Mouse (Mus musculus) adrenal gland, postnatal 4 days (tissue): ENCODE measurements around the gene Wnt1. TPM values are rescaled to one million over a fixed set of nuclear protein-coding genes. Genes with fewer than 3 reads are reported as not detected.

Experiments used
- DNase-seq, 2 experiments: peaks; one replicate each; pipeline ENCODE4 v3.0.0; 2021 to 2022; ENCODE audit warnings: low spot score in 2 of 2, mixed read lengths in 2 of 2
- total RNA-seq, 2 experiments: library from RNA; stranded (reverse); gene quantifications; 2 replicates each; pipeline ENCODE4 v1.2.3; 2021

Gene Wnt1
- total RNA-seq, 2 experiments from 2014 or later, result not detected

DNA sequence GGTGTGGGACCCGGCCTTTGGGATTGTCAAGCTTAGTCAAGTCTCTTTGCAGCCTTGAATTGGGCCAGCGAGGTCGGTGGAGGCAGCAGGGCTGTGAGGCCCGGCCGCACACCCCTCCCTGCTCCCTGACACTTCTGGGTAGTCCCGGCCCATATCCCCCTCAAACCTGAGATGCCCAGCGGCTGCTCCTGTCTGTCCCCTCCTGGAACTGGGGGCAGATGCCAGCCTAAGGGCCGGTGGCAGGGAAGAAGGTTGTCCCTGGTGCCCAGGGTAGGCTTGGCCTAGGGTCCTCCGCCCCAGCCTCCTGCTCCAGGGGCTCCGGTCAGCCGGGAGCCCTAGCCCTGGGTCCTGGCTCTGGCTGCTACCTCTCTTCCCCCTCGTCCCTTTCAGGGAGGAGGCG is 44.4 kb downstream of the Wnt1 start:
- DNase-seq, result no peak

DNA sequence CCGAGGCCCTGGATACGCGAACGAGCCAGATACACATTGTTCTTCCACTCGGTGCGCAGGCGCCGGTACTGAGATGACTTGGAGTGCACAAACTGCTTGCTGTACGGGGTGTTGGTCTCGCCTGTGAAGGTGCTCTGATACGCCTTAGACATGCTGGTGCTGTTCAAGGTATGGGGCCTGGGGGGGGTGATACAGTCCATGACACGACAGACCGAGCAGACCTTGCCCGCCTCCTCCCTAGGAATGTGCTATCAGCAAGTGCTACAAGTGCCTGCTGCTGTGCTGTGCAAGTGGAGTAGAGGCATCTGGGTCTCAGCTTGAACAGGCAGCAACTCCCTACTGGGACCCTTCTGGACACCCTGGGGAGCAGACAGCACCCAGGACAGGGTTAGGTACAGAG is 45.6 kb downstream of the Wnt1 start:
- no peak for DNase-seq

DNA sequence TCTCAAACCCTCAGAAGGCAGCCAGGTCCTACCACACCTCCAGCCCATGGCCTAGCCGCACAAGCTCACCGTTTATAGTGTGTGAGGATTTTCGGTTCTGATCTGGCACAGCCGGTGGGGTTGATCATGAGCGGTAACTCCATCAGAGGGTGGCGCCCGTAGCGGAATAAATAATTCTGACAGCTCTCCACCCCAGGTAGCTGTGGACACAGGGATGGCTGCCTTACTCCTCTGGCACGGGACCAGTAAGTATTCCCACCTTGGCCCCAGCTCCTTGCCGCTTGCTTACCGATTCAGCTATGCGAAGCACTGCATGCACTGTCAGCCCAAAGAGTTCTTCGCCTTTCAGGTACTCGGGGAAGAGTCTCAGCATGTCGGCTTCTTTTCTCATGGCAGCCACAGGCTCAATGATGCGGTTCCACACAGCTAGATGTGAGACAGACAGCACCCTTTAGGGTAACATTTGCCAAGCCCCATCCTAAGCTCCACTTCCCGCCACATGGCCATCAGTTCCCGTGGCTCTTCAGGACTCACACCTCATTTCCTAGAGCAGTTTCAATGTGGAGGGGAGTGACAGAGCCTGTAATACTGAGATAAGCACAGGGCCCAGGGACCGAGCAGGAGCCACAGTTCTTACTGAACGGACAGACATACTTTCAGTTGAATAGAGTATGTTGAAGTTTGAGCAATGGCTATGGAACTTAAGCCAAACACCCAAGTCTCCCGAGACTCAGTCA is 47.5 kb downstream of the Wnt1 start:
- DNase-seq, result no peak

DNA sequence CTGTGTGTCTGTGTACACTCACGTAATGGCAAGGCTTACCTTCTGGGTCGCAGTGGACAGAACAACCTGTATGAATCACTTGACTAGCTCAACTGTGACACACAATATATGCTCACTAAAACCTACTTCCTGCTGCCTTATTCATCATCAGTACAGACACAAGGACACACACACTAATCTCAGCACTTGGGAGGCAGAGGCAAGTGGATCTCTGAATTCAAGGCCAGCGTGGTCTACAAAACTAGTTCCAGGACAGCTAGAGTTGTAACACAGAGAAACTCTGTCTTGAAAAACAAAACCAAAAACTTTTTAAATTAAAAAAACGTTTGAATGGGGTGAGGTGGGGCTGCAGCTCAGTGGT is 48.1 kb downstream of the Wnt1 start:
- DNase-seq, result no peak

DNA sequence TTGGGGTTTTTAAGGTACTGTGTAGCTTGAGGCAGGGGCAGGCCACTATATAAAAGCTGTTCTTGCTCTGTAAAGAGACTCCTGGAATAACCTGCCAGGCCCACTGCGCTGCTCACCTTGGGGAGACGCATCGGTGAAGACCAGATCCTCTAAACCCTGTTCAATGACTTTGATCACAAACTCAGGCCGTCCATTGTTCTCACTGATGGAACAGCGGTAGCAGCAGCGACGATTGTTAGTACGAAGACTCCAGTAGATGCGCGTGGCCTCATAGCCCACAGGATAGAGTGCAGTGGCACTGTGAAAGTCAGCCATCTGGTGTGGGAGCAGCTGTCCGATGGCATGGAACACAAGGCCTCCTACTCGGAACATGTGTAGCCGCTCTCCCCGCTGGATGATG is 49.5 kb downstream of the Wnt1 start:
- DNase-seq, result no peak

DNA sequence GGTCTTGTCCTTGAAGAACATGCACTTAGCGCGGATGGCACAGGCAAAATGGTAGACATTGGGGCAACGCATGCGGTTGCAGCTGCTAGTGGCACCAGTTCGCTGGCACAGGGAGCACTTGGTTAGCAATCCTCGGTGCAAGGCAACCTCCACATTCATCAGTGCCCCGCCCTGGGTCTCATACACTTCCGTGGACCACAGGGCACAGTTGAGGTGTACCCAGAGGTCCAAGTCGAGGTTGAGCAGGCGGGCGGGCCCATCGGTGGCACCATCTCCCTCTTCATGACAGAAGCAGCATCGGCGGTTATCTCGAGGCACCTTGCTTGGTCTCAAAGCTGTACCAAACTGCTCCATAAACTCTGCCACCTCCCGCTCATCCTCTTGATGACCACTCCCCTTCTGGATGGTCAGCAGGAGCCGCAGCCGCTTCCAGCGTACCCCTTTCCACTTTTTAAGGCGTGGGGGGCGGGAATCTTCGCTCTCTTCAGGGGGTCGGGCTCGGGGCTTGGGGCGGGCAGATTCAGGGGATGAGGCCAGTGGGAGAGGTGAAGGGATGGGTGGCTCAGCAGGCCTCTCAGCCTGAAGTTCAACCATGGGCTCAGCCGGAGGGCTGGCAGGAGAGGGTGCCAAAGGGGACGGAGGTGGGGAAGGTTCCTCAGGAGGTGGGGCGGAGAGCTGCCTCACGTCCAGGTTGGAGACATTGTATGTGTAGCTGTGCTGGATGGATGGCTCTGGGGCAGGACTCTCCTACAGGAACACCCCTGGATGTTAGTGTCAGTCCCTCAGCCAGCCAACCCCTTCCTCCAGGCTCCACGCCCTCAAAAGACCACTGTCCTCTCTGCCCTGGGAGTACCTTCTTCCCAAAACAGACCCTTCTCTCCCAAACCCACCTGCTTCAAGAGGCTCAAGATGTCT is 50.3 kb downstream of the Wnt1 start:
- no peak for DNase-seq

Other genes starting within 250 kb of the Wnt1 start
- gene Ccnt1, start 218.9 kb upstream of the Wnt1 start, total RNA-seq, result 10 to 100 TPM; 52.8 to 65.1 TPM
- under 1 TPM in 1 of 2 experiments, not detected in 1; 0.62 TPM for gene 4930415O20Rik, start 218.9 kb upstream of the Wnt1 start, total RNA-seq
- gene Adcy6, start 179.8 kb upstream of the Wnt1 start, total RNA-seq, result 10 to 100 TPM; 78.0 to 83.3 TPM
- gene Cacnb3, start 159.0 kb upstream of the Wnt1 start, total RNA-seq, result 10 to 100 TPM; 28.6 to 34.5 TPM
- 10 to 100 TPM; 76.4 to 85.9 TPM for gene Ddx23, start 127.0 kb upstream of the Wnt1 start, total RNA-seq
- 1 to 10 TPM; 1.1 to 1.9 TPM for gene Rnd1, start 112.4 kb upstream of the Wnt1 start, total RNA-seq
- under 1 TPM; 0.48 to 0.87 TPM for gene Ccdc65, start 81.7 kb upstream of the Wnt1 start, total RNA-seq
- gene Fkbp11, start 61.7 kb upstream of the Wnt1 start, total RNA-seq, result 10 to 100 TPM; 15.9 to 19.1 TPM
- gene Arf3, start 26.6 kb upstream of the Wnt1 start, total RNA-seq, result 100 to 1,000 TPM; 124 to 135 TPM
- 1 to 10 TPM in 1 of 2 experiments, under 1 TPM in 1; 0.68 to 1.2 TPM for gene Wnt10b, start 11.7 kb upstream of the Wnt1 start, total RNA-seq
- gene Ddn, start 19.6 kb downstream of the Wnt1 start, total RNA-seq, result 1 to 10 TPM in 1 of 2 experiments, under 1 TPM in 1; 0.76 to 4.2 TPM
- gene Prkag1, start 41.7 kb downstream of the Wnt1 start, total RNA-seq, result 10 to 100 TPM; 66.4 to 68.2 TPM
- gene Kmt2d, start 81.3 kb downstream of the Wnt1 start, total RNA-seq, result 10 to 100 TPM; 68.9 to 71.5 TPM
- gene Rhebl1, start 104.7 kb downstream of the Wnt1 start, total RNA-seq, result 1 to 10 TPM; 3.9 to 6.2 TPM
- 1 to 10 TPM; 2.1 to 2.9 TPM for gene Dhh, start 108.7 kb downstream of the Wnt1 start, total RNA-seq
- 10 to 100 TPM; 41.5 to 45.9 TPM for gene Lmbr1l, start 128.4 kb downstream of the Wnt1 start, total RNA-seq
- gene Tuba1b, start 144.7 kb downstream of the Wnt1 start, total RNA-seq, result 100 to 1,000 TPM; 512 to 526 TPM
- gene Gm49450, start 163.7 kb downstream of the Wnt1 start, total RNA-seq, result not detected
- gene Tuba1a, start 163.8 kb downstream of the Wnt1 start, total RNA-seq, result 100 to 1,000 TPM; 323 to 446 TPM
- gene Tuba1c, start 240.0 kb downstream of the Wnt1 start, total RNA-seq, result 100 to 1,000 TPM; 200 to 217 TPM